Mouse (Mus musculus) T-helper 2 cell (primary cell): Measurements from ENCODE around the gene Wscd2.

Experiments
- in situ Hi-C: fragments of 300-600 bp; cut with MboI, MseI; formaldehyde crosslinking; loops from one replicate; pipeline ENCODE4 v1.15.1; 2025; ENCODE audit warnings: high pct_unique_total_duplicates

The Wscd2 gene

DNA sequence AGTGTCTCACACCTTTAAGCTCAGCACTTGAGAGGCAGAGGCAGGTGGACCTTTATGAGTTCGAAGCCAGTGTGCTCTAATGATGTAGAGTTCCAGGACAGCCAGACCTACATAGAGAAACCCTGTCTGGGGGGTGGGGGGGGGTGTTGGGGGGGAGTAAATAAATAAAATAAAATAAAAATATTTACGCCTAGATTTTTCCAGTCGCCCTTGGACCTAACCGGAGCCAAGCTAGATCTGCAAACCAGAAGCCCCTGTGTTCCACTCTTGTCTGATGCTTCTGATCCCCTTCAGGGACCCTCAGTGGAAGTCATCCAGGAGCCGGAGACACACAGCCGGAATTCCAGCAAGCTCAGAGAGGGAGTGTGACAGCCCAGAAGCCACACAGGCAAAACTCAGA, at the start of gene Wscd2:
Gene Wscd2, plus strand, starts transcription at position 301 of the 400 bp plus-strand sequence.
- in situ Hi-C loops, result no loop called here

DNA sequence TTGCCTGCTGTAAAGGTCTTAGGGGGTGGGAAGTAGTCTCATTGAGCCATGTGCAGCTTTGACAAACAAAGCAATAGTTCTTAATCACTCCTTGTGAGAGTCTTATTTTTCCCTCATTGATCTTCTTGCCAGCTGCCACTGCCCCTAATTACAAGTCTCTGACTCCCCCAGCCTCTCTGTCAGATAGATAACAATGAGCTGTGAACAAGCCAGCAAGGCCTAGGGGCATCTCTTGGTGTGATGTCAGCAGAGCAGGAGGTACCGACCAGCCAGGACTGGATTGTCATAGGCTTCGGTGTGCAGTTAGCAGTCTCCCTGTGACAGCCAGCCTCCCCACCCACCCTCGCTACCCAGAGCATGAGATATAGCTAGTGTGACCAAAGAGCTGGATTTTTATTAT, 48.0 kb upstream of the Wscd2 start:
- in situ Hi-C loops, result no loop called here

DNA sequence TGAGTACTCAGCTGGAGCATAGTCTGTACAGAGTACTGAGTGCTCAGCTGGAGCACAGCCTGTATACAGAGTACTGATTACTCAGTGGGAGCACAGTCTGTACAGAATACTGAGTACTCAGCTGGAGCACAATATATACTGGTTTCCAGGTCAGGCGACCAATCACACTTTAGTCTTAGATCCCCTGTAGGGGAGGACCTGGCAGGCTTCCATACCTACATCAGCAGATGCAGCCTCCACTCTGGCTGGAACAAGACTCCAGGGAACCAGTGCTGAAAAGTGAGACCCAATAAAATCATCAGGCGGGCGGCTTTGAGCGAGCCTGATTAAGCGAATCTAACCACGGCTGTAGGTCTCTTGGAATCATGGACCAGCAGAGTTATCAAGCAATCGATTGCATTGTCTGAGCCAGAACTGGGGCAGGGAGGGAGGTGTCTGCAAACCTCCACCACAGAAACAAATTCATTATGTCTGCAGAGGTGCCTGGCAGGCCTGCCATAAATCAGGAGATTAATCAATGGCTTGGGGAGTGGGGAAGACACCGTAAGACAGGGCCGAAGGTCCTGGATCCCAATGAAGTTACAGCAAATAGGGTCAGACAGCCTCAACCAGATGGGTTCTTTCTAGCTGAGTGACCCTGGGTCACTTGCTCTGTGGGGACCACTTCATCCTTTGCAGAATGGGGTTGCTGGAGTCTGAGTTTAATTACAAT, 42.0 kb upstream of the Wscd2 start:
- in situ Hi-C loops, result no loop called here

DNA sequence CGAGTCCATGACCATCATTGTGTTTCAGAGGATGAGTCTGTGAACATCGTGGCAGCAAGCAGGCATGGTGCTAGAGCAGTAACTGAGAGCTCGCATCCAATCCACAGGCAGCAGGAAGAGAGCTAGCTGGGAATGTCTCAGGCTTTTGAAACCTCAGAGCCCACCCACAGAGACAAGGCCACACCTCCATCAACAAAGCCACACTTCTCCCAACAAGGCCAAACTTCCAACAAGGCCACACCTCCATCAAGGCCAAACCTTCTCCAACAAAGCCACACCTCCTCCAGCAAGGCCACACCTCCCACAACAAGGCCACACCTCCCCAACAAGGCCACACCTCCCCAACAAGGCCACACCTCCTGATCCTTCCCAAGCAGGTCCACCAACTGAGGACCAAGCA, 40.8 kb upstream of the Wscd2 start:
- in situ Hi-C loops, result no loop called here

DNA sequence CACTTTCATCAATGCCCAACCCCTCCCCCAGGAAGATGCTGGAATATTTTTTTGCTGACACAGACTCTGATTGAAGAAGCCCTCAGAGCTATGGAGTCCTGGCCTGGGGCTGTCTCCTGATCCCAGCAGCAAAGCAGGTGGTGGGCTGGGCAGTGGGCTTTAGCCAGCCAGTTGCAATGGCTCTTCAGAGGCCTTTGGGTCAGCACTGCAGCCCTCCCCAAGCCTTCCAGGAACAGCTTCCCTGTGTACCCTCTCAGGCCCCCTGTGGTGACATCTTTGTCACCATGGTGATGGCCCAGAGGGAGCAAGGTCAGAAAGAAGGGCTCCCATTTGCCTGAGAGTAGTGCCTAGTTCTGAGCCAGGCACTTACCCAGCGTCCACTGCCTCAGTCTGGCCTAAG, 37.4 kb upstream of the Wscd2 start:
- in situ Hi-C loops, result no loop called here

DNA sequence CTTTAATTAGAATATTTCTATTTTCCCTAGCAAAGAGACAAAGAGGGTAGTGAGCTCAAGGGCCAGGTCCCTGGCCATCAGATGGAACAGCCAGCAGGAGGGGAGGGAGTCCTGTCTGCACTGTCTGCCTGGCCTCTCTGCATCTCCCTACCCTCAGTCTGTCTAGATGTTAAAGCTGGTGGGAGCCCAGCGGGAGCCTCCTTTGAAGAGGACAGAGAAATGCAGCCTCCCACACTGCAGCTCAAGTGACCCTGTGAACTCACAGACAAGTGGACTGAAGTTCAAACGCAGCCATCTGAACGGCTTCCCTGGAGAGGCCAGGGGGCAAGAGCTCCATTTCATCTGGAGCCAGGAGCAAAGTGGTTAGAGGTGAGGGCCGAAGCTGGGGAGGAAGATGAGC, 36.8 kb upstream of the Wscd2 start:
- in situ Hi-C loops, result no loop called here

DNA sequence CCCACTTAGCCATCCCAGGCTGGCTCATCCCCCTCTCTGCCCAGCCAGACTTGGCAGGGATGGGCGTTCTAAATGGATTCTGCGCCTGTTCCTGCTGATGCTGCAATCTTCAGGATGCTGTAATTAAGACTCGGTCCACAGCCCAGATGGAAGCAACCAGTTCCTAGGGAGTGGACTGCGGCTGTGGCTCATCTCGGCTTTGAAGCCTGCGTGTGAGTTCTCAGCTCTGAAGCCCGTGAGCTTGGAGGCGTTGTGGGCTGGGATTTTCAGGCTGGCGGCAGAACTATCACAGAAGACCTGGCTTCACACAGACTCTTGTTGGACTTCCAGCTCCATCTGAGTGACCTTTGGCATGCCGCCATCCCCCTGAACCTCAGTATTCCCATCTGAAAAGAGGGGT, 34.1 kb upstream of the Wscd2 start:
- in situ Hi-C loops, result no loop called here

DNA sequence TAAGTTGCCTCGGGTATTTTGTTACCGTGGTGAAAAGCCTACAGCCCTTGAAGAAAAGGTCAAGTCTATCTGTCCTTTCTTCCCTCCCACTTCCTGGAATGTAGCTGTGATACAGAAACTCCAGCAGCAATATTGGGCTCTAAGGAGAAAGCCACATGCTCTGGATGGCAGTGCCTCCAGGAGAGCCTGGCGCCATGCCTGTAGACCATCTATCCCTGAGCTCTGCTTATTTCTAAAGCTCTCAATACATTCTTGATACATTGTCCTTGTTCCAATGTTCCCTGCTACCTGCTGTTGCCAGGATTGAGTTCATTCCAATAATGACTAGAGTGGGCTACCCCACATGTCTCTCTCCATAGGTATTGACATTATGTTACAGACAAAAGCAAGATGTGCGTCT, 33.4 kb upstream of the Wscd2 start:
- in situ Hi-C loops, result no loop called here

DNA sequence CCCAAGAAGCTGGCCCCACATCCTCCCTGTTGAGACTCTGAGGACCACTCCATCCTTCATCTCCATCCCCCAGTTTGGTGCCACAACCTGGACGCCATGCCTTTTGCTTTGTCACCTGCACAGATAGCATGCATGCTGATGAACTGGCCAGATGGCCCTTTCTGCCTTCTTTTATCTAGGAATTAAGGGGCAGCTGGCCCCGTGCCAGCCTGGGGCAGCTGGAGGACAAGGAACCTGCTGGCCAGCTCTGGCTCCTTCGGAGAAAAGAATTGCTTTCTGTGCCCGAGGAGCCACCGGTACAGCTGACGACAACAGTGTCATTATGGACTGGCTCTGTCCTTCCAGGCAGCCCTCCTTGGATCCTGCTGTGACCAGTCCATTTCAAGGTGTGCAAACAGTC, 32.9 kb upstream of the Wscd2 start:
- in situ Hi-C loops, result no loop called here

DNA sequence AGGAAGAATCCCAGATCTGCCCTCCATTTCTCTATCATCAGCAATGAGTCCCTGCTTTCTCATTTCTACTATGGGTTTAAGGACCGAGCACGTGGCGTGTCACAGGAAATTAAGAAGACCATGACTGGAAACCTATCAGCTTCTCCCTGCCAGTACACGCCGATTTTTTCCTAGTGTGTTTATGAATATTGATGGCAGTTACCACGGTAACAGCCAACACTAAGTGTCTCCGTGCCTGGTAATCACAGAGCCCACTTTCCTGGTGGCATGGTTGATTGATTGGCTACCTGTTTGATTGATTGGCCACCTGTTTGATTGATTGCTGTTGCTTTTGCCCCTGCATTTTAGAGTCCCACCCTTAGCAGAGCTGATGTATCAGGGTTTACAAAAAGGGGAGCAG, 30.2 kb upstream of the Wscd2 start:
- in situ Hi-C loops, result no loop called here

DNA sequence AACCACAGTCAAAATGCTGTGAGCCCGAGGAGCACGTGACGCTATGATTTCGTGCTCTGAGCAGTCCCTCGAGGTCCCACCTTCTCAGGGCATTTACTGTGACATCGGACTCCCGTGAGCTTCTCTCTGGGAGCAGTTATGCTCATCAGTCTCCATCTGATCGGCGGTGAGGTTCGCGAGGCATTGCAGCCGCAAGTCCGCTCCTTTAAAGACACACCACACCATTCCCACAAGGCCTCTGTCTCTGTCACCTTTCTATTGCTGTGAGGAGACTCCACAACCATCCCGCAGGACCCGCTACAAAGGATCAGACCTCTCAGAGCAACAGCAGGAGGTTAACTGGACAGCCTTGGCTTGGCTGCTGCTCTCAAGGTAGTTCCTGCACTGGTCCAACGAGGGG, 28.6 kb upstream of the Wscd2 start:
- in situ Hi-C loops, result no loop called here

DNA sequence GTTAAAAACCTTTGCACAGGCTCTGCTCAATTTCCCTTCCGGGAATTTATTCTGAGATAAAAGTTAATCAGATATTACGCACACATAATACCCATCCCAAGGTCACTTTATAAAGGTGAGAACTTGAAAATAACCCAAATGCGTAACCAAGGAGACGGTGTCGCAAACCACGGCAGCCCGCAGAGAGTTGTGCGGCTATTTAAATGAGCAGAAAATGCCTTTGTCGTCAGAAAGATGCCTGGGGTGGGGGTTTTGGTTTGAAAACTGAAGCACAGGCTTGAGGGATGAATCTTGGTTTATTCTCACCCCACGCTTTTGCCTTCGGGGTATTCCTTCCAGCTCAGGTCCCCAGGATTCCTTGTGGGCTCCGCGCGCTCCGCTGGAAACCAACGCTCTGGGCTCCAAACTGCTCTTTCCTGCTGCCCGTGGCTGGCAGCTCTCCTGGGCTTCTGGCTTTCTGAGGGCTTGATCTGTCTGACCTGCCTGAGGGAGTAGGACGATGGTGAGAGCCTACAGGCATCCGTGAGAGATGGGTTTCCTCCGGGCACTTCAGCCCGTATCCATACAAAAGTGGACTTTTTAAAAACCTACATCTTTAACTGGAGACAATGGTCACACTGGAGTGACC, 28.0 kb upstream of the Wscd2 start:
- in situ Hi-C loops, result no loop called here

DNA sequence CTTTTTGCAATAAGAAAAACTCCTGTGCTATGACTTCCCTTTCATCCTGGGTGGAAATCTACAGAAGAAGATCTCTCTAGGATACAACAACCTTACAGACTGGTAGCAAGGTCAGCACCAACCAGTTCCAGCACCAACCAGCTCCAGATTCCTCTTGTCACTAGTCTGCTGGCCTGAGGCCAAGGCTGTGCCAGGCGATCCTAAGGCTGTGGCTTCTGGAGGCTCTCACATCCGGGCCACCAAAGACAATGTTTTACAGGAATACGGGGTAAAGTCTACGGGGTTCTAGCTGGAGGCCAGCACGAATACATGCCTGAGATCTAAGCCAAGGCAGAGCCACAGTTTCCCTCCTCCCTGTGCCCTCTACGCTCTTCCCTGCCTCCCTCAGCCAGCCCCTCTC, 25.4 kb upstream of the Wscd2 start:
- in situ Hi-C loops, result no loop called here

DNA sequence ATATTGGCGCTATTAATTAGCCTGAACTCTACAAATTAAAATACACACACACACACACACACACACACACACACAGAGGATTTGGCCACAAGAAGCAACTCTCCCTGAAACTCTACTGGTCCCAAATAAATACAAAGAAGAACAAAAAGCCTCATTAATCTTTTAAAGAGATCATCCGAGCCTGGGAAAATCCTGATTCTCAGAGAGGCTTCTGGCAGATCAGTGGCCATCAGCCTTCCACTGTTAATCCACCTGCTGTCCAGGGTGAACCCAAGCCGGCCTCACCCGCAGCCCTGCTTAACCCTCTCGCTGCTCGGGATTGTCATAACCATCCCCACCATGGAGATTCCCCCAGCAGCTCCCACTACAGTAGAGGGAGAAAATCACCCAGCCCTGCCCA, 23.6 kb upstream of the Wscd2 start:
- in situ Hi-C loops, result no loop called here

DNA sequence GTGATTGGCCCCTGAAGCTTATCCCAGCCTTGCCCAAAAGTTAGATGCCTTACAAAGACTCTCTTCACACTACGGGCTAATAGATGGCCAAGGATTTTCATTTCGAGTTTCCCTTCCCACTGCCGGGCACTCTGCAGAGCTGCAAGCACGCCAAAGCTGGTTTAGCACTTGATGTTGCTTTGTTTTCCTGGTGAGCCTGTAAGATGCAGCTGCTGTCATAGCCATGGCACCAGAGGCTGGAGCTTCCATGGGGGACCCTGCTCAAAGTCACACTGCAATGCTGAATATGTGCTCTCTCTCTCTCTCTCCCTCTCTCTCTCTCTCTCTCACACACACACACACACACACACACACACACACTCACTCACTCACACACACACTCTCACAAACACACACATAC, 23.1 kb upstream of the Wscd2 start:
- in situ Hi-C loops, result no loop called here

DNA sequence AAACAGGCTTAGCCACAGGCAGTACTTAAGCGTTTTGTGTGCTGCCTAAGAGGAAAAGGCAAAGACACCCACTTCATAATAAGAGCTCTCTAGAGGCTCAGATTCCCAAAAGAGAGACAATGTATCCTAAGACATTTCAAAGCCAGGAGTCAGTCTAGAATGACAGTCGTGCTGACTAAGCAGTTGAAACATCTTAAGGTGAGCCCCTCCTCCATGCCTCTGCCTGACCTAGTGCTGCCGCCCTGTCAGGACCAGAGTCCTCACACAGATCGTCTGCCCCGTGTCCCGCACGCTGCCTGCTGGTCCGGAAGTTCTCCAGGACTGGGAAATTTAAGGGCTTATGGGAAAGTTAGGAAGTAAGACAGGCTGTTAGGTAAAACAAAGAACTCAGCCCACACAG, 22.4 kb upstream of the Wscd2 start:
- in situ Hi-C loops, result no loop called here

DNA sequence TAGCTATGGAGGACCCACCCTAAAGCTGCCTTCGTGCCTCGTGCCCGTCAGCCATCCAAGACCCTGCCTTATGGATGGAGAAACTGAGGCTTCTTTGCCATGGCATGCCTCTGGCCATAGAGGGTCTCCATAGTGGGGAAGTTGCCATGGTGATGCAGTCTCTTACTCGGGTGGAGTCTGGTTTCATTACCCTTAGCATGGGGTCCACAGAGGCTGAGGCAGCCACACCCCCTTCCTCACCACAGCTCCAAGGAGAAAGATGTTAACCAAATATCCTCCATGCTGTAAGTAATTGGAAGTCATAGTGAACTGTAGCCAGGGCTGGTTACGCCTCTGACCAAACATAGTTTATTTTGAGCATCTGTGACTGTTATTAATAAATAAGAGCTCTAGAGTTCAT, 21.5 kb upstream of the Wscd2 start:
- in situ Hi-C loops, result no loop called here

DNA sequence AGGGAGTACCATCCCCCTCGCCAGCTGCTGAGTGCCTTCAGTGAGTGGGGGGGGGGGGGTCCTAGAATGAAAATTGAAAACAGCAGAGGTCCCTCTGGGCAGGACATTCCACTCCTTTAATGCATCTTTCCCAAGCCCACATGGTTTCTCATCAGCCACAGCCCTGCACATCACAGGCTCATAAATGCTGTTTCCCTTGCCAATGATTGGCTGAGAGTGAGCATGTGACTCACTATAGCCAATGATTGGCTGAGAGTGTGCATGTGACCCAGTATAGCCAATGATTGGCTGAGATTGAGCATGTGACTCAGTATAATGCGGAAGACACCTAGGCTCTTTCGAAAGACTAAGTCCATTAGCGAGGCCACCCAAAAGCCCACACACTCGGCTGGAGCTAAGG, 20.9 kb upstream of the Wscd2 start:
- in situ Hi-C loops, result no loop called here

DNA sequence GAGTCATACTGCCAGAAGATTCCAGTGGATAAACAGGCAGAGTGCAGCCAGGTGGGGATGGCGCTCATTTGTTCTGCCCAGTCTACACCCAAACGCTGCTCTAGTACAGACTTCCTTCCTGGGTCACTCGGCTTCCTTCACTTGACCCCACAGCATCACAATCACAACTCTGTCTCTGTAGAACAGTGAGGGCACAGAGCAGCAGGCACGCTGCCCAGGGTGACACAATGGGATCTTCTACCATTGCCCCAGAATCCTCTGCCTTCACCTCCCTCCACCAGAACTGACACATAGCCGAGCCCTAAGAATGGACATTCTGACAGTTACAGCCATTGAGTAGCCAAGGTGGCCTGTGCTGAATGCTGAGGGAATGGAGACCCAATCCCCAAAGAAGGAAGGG, 20.3 kb upstream of the Wscd2 start:
- in situ Hi-C loops, result loop anchor here (5.0 kb wide), 1 partner anchor 252 kb away; the partner anchor contains the start of gene 1700069L16Rik

DNA sequence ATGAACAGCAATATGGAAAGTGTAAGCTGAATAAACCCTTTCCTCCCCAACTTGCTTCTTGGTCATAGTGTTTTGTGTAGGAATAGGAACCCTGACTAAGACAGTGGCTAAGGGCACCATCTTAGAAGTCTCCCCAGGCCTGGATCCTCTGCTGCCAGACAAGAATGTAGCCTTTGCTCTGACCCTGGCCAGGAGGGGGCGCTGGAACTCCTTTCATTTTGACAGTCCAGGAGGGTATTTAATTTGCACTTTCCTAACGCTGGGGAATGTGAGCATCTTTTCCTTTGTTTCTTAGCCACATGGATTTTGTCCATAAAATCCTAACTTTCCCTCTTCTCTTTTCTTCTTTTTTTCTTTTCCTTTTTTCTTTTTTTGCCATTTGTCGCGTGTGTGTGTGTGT, 18.7 kb upstream of the Wscd2 start:
- in situ Hi-C loops, result loop anchor here (5.0 kb wide), 1 partner anchor 251 kb away; the partner anchor contains the start of gene 1700069L16Rik

DNA sequence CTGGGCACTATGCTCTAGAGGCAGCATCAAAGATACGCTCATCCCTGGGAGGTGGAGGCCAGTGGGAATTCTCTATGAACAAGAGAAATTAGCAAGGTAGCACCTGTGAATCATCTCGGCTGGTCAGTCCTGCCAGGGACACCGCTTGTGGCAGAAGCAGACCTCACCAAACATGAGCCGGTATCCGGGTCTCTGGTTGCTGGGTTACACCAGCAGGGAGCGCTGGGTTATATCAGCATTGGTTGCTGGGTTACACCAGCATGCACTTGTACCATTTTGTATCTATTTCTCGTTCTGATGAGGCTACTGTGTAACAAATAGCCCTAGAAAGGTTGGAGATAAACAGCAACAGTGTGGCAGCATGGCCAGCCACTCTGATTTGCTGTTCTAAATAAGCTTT, 17.8 kb upstream of the Wscd2 start:
- in situ Hi-C loops, result loop anchor here (5.0 kb wide), 1 partner anchor 250 kb away; the partner anchor contains the start of gene 1700069L16Rik

DNA sequence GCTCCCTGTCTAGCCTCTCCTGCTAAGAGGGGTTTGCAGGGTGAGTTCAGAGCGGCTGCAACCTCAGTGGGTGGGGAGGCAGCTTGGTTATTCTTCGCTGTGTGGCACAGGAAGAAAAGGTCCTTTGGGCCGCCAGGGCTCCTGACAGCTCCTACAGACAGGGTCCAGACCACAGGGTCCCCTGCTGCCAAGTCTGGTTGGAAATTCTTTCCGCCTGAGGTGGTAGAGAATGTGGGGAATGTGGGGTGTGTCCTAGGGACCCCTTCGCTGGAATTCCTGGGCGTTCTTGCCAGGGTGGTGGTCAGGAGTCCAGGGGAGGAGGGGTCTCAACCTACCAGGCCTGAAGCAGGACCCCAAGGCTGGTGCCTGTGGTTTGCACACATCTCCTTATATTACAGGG, 13.3 kb upstream of the Wscd2 start:
- in situ Hi-C loops, result no loop called here

DNA sequence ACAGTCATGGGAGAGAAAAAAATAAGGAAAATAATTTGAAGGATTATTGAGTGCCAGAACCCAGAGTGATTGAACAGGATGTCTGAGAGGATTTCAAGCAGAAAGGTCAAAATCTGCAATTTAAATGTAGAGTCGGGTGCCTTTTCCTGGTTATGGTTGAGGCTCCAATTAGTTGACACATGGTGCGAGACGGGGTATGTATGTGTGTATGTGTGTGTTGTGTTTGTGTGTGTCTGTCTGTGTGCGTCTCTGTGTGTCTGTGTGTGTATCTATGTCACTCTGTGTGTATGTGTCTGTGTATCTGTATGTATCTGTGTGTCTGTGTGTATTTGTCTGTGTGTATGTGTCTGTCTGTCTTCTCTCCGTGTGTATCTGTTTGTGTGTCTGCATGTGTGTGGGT, 11.1 kb upstream of the Wscd2 start:
- in situ Hi-C loops, result no loop called here

DNA sequence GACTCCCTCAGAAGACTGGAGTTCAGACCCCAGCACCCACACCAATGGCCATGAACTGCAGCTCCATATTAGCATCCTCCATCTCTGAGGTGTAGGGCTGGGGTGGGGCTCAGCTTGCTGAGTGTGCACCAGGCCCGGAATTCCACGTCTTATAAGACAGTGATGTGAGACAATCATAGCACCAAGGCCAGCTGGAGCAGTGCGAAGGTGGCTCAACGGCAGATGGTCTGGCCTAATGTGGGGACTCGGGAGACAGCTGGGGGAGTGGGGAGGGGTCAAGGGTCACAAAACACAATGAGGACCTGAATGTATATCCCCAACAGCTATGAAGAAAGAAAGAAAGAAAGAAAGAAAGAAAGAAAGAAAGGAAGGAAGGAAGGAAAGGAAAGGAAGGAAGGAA, 9.7 kb upstream of the Wscd2 start:
- in situ Hi-C loops, result no loop called here
